Mouse (Mus musculus) lung, adult 2 months (tissue): Measurements from ENCODE around the gene Vill.

ENCODE experiments used
- CTCF ChIP-seq: fragments of 200-500 bp; IDR thresholded peaks from 2 replicates; pipeline ENCODE4 v1.5.1; 2011; ENCODE audit warnings: mild to moderate bottlenecking, low read length, control low read depth; ENCODE audit not compliant: insufficient read depth
- POLR2A ChIP-seq: fragments of 200-500 bp; IDR thresholded peaks from 2 replicates; pipeline ENCODE4 v1.6.1; 2011; ENCODE audit warnings: low read depth, mild to moderate bottlenecking, control low read depth, low read length, borderline replicate concordance; ENCODE audit errors: extremely low read depth

- TF ChIP-seq CTCF: no peak
- no peak for TF ChIP-seq POLR2A
Observed at GRCm38 (mm10) chr9:119007266-119007665, 45.3 kb upstream of the Vill start.
